Mouse (Mus musculus) stomach, postnatal 0 days (tissue): ENCODE data around the gene Fgfr2.

Experiments used
- CTCF ChIP-seq: IDR thresholded peaks from 2 replicates; pipeline ENCODE4 v1.5.1; 2016; ENCODE audit warnings: antibody characterized with exemption, low read depth, mild to moderate bottlenecking, moderate library complexity
- EP300 ChIP-seq: optimal IDR thresholded peaks from 2 replicates; pipeline ENCODE3; 2016; ENCODE audit warnings: antibody characterized with exemption

DNA sequence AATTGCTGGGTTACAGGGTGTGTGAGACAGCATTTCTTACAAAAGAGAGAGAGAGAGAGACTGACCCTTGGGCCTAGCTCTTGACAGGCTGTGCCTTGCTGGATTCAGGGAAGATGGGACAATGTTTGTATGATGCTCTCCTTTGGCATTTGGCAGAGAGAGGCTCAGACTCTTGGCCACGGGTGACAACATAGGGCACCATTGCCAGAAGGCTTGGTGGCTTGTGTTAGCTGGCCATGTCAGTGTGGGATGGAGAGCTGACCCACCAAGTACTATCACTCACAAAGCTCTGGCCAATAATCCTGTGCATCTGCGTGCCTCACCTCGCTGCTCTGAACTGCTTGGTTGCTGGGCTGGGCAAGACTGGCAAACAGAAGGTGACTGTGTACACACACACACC, 112.7 kb downstream of the Fgfr2 start:
- TF ChIP-seq CTCF, result no peak
- no peak for TF ChIP-seq EP300
